Mouse (Mus musculus) kidney, postnatal 0 days (tissue): ENCODE results near the gene Itpa. TPM values are rescaled to one million over a fixed set of nuclear protein-coding genes. Genes with fewer than 3 reads are reported as not detected.

Source experiments
- ATAC-seq: fragments of 200-750 bp; cut with Nextera tagmentation; replicated peaks from 2 replicates; pipeline ENCODE4 v1.8.0; 2017; ENCODE audit warnings: low read depth, moderate number of reproducible peaks, moderate TSS enrichment, moderate library complexity; ENCODE audit not compliant: low FRiP score
- DNase-seq: peaks from one replicate; pipeline ENCODE4 v3.0.0-alpha.2; 2016; ENCODE audit warnings: low spot score
- H3K27ac ChIP-seq: fragments of 300-500 bp; sonication (generic); 2 replicates; pipeline ENCODE4 v1.5.1; 2014; ENCODE audit warnings: mild to moderate bottlenecking
- H3K27me3 ChIP-seq: fragments of 300-500 bp; sonication (generic); 2 replicates; pipeline ENCODE4 v1.6.1; 2014; ENCODE audit warnings: low read length, mixed read lengths; ENCODE audit not compliant: insufficient read depth
- H3K36me3 ChIP-seq: fragments of 300-500 bp; sonication (generic); 2 replicates; pipeline ENCODE4 v1.6.1; 2014; ENCODE audit warnings: low read length, mixed read lengths; ENCODE audit not compliant: insufficient read depth
- H3K4me1 ChIP-seq: fragments of 300-500 bp; sonication (generic); replicated peaks from 2 replicates; pipeline ENCODE4 v1.6.1; 2014; ENCODE audit warnings: antibody characterized with exemption, low read length, mixed read lengths; ENCODE audit not compliant: insufficient read depth
- H3K4me2 ChIP-seq: fragments of 300-500 bp; sonication (generic); 2 replicates; pipeline ENCODE4 v1.6.1; 2014; ENCODE audit warnings: mild to moderate bottlenecking, low read length, moderate library complexity, mixed read lengths
- H3K4me3 ChIP-seq: fragments of 300-500 bp; sonication (generic); replicated peaks from 2 replicates; pipeline ENCODE4 v1.5.1; 2014; ENCODE audit warnings: low read depth, low read length
- H3K9ac ChIP-seq: fragments of 300-500 bp; sonication (generic); 2 replicates; pipeline ENCODE4 v1.6.1; 2014; ENCODE audit warnings: low read depth, low read length
- H3K9me3 ChIP-seq: fragments of 300-500 bp; sonication (generic); replicated peaks from 2 replicates; pipeline ENCODE4 v1.6.1; 2016; ENCODE audit warnings: low read length, inconsistent platforms, mixed read lengths
- CTCF ChIP-seq: IDR thresholded peaks from 2 replicates; pipeline ENCODE4 v1.5.1; 2016; ENCODE audit warnings: antibody characterized with exemption, low read depth, mild to moderate bottlenecking, moderate library complexity
- WGBS: fragments of 180-500 bp; shearing (Covaris S2); extraction: QIAGEN DNeasy Blood & Tissue Kit; methylation state at CpG from one replicate; pipeline ENCODE4 v1.1.7; 2014; 5-methylcytosine and 5-hydroxymethylcytosine counted together
- polyA plus RNA-seq: library from polyadenylated mRNA; unstranded; fragments of >200 nt; fragmentation: Nextera tagmentation; extraction: Ambion mirVana; gene quantifications from 2 replicates; pipeline ENCODE4 v1.2.1, GENCODE M21; 2015

Gene Itpa
- 98.8 and 99.2 TPM in 2 replicates for polyA plus RNA-seq

GRCm38 (mm10) chr2:130667559-130667958 lies at the start of gene Itpa:
Gene Itpa (plus strand): TSS chr2:130667610.
- H3K9me3 ChIP-seq: no peaks in the 10 kb centered on the region
- peak within 1 kb of the TSS; percentile 80 for H3K27ac ChIP-seq
- peak; percentile 71 for TF ChIP-seq CTCF
- peak within 1 kb of the TSS; percentile 67 for H3K4me3 ChIP-seq
- H3K4me1 ChIP-seq: no peaks in the 10 kb centered on the region; the same call in 1 of the 2 replicates
- WGBS: under 1% methylated on average over 31 of the region's 31 CpGs
- no peaks in the 10 kb centered on the region for H3K27me3 ChIP-seq
- H3K9ac ChIP-seq: peak within 1 kb of the TSS; percentile 74
- ATAC-seq (peak; percentile 60), DNase-seq (peak; percentile 93)
- peak within 1 kb of the TSS; percentile 82 for H3K4me2 ChIP-seq
- H3K36me3 ChIP-seq: peaks cover 13% of the 10 kb centered on the region; the same call in 1 of the 2 replicates

GRCm38 (mm10) chr2:130618972-130619371 lies 48.4 kb upstream of the Itpa start:
- DNase-seq: no peak
- no peaks in the 10 kb centered on the region for H3K4me1 ChIP-seq
- no peak overlapping the region for H3K4me3 ChIP-seq
- H3K9me3 ChIP-seq: no peaks in the 10 kb centered on the region
- peaks cover 30% of the 10 kb centered on the region; the same call in 1 of the 2 replicates for H3K36me3 ChIP-seq
- 85% methylated on average over 7 of the region's 7 CpGs for WGBS
- TF ChIP-seq CTCF: no peak
- H3K9ac ChIP-seq: no peak overlapping the region
- H3K4me2 ChIP-seq: no peak overlapping the region
- no peaks in the 10 kb centered on the region for H3K27me3 ChIP-seq
- no peak overlapping the region for H3K27ac ChIP-seq
- 0 out of 2 replicates have a peak, but pooled peaks have one; percentile 54 for ATAC-seq

GRCm38 (mm10) chr2:130628424-130628823 lies 39.0 kb upstream of the Itpa start:
- Histone ChIP-seq H3K9ac (no peak overlapping the region), H3K27me3 (no peaks in the 10 kb centered on the region), H3K36me3 (peaks cover 9% of the 10 kb centered on the region; the same call in 1 of the 2 replicates), H3K4me3 (peak overlapping the region; percentile 87; the same call in 1 of the 2 replicates), H3K4me2 (peak overlapping the region; percentile 80), H3K4me1 (0 out of 2 replicates have a peak, but pooled peaks cover 5% of the 10 kb centered on the region), H3K9me3 (no peaks in the 10 kb centered on the region), H3K27ac (no peak overlapping the region)
- WGBS: 67% methylated on average over 3 of the region's 3 CpGs
- peak; percentile 38; the same call in 1 of the 2 replicates for TF ChIP-seq CTCF
- no peak for ATAC-seq
- DNase-seq: no peak

GRCm38 (mm10) chr2:130629080-130629838 lies 38.2 kb upstream of the Itpa start:
- peak overlapping the region; percentile 78 for H3K27ac ChIP-seq
- WGBS: 2% methylated on average over 37 of the region's 37 CpGs
- peak; percentile 27 for DNase-seq

GRCm38 (mm10) chr2:130629839-130630203 lies 37.6 kb upstream of the Itpa start, which contains the start of the genes Fastkd5 and Ubox5:
Gene Fastkd5 (minus strand): TSS chr2:130630027.
Gene Ubox5 (minus strand): TSS chr2:130630038.
- Histone ChIP-seq H3K9ac (peak within 1 kb of the TSS; percentile 79), H3K4me3 (peak within 1 kb of the TSS; percentile 87), H3K4me1 (peaks cover 16% of the 10 kb centered on the region; the same call in 1 of the 2 replicates), H3K4me2 (peak within 1 kb of the TSS; percentile 80), H3K27me3 (no peaks in the 10 kb centered on the region), H3K36me3 (peaks cover 10% of the 10 kb centered on the region), H3K27ac (peak within 1 kb of the TSS; percentile 78), H3K9me3 (no peaks in the 10 kb centered on the region)
- no peak for TF ChIP-seq CTCF
- peak; percentile 65 for ATAC-seq
- WGBS: under 1% methylated on average over 25 of the region's 25 CpGs
- peak; percentile 93 for DNase-seq

More at GRCm38 (mm10) chr2:130629080-130629838, 38.2 kb upstream of the Itpa start:
- peak overlapping the region; percentile 79 for H3K9ac ChIP-seq
- no peaks in the 10 kb centered on the region for H3K27me3 ChIP-seq
- no peak for TF ChIP-seq CTCF
- no peaks in the 10 kb centered on the region for H3K9me3 ChIP-seq
- peak; percentile 41; the same call in 1 of the 2 replicates for ATAC-seq
- H3K36me3 ChIP-seq: peaks cover 11% of the 10 kb centered on the region
- H3K4me1 ChIP-seq: peaks cover 10% of the 10 kb centered on the region; the same call in 1 of the 2 replicates
- peak overlapping the region; percentile 80 for H3K4me2 ChIP-seq
- H3K4me3 ChIP-seq: peak overlapping the region; percentile 87

GRCm38 (mm10) chr2:130632416-130632815 lies 35.0 kb upstream of the Itpa start:
- no peak for TF ChIP-seq CTCF
- peak; percentile 40 for ATAC-seq
- H3K4me3 ChIP-seq: no peak overlapping the region
- DNase-seq: peak; percentile 22
- H3K4me1 ChIP-seq: peaks cover 33% of the 10 kb centered on the region
- H3K9me3 ChIP-seq: no peaks in the 10 kb centered on the region
- H3K36me3 ChIP-seq: peaks cover 13% of the 10 kb centered on the region
- no peak overlapping the region for H3K4me2 ChIP-seq
- H3K27ac ChIP-seq: no peak overlapping the region
- WGBS: 73% methylated on average over 1 of the region's 1 CpGs
- no peak overlapping the region for H3K9ac ChIP-seq
- no peaks in the 10 kb centered on the region for H3K27me3 ChIP-seq
